In genomic region chr9:42573180-42573579, GRCm38 (mm10) we compare ENCODE assay signal across 8 mouse cellular contexts.
DNase-seq lines count a peak whose midpoint lies in the region; ATAC-seq lines count a peak whose summit lies in the region.

No protein-coding gene starts in this region.

- 6% methylated on average over 6 of the region's 6 CpGs for WGBS in forebrain, embryonic 14.5 days
- 5% methylated on average over 6 of the region's 6 CpGs for WGBS in hindbrain, embryonic 15.5 days

- no peak overlapping the region for H3K4me3 ChIP-seq in forebrain, embryonic 14.5 days (ENCODE audit: low read depth, low read length)
- no peak overlapping the region for H3K4me3 ChIP-seq in hindbrain, embryonic 15.5 days

- no peak for ATAC-seq in CD4-positive, CD25-positive, alpha-beta regulatory T cell, adult 4 months
- peak; percentile 65 for ATAC-seq in forebrain, embryonic 14.5 days
- ATAC-seq in hindbrain, embryonic 15.5 days (ENCODE audit: low FRiP score, low read depth), result peak; percentile 81

- H3K27me3 ChIP-seq in forebrain, embryonic 14.5 days (replicated peaks; ENCODE audit: control insufficient read depth, insufficient read depth, low read length), result 0 out of 2 replicates have a peak, but pooled peaks cover 3% of the 10 kb centered on the region
- no peaks in the 10 kb centered on the region for H3K27me3 ChIP-seq in hindbrain, embryonic 15.5 days

- peaks cover 12% of the 10 kb centered on the region; the same call in 1 of the 2 replicates for H3K4me1 ChIP-seq in forebrain, embryonic 14.5 days (ENCODE audit: control insufficient read depth, insufficient read depth, low read length)
- peaks cover 24% of the 10 kb centered on the region for H3K4me1 ChIP-seq in hindbrain, embryonic 15.5 days (replicated peaks)

- H3K27ac ChIP-seq in forebrain, embryonic 14.5 days (ENCODE audit: low read depth, low read length), result no peak overlapping the region
- H3K27ac ChIP-seq in hindbrain, embryonic 15.5 days (replicated peaks), result peak overlapping the region; percentile 22; the same call in 1 of the 2 replicates

- peak overlapping the region; percentile 25; the same call in 1 of the 2 replicates for H3K9ac ChIP-seq in forebrain, embryonic 14.5 days (ENCODE audit: low read length)
- no peak overlapping the region for H3K9ac ChIP-seq in hindbrain, embryonic 15.5 days

- no peaks in the 10 kb centered on the region for H3K36me3 ChIP-seq in forebrain, embryonic 14.5 days (ENCODE audit: control insufficient read depth, insufficient read depth, low read length)
- no peaks in the 10 kb centered on the region for H3K36me3 ChIP-seq in hindbrain, embryonic 15.5 days

- H3K4me2 ChIP-seq in forebrain, embryonic 14.5 days (ENCODE audit: low read length), result peak overlapping the region; percentile 26
- peak overlapping the region; percentile 22 for H3K4me2 ChIP-seq in hindbrain, embryonic 15.5 days

- H3K9me3 ChIP-seq in forebrain, embryonic 14.5 days (replicated peaks; ENCODE audit: control insufficient read depth, low read length), result no peaks in the 10 kb centered on the region
- no peaks in the 10 kb centered on the region for H3K9me3 ChIP-seq in hindbrain, embryonic 15.5 days

- peak; percentile 58 for DNase-seq in CD4-positive, CD25-positive, alpha-beta regulatory T cell, adult 2 months (ENCODE audit: low read depth, low spot score)
- DNase-seq in cerebellum, adult 11-12 months, result peak; percentile 79
- peak; percentile 86 for DNase-seq in forebrain, embryonic 14.5 days (ENCODE audit: low spot score)
- peak; percentile 29 to 40 for DNase-seq in left cerebral cortex, adult 8-10 months (ENCODE audit: low spot score in 2 of 2)
- DNase-seq in mesoderm, embryonic 11.5 days (ENCODE audit: low read depth, low spot score), result peak; percentile 77
- DNase-seq in right cerebral cortex, postnatal 4 days, result peak; percentile 73

Comparison
In these comparisons a context has a peak if more than half of its experiments do, and no peak if none do; other contexts are left out.
1. DNase-seq: peak in every context shown above with its lines; median percentile 86 in forebrain, embryonic 14.5 days; 79 in cerebellum, adult 11-12 months; 77 in mesoderm, embryonic 11.5 days; 73 in right cerebral cortex, postnatal 4 days; 58 in CD4-positive, CD25-positive, alpha-beta regulatory T cell, adult 2 months; 34 in left cerebral cortex, adult 8-10 months.